ENCODE assay signal across 10 mouse cellular contexts in genomic region chr15:8781159-8782130, GRCm38 (mm10).
DNase-seq lines count a peak whose midpoint lies in the region; ATAC-seq lines count a peak whose summit lies in the region.
"Had no signal": no experiment of that assay in that cellular context is flagged by ENCODE, and none has a peak within 500 bp of the region (broad histone marks: within the 10 kb centered on the region; RNA-seq: fewer than 3 reads in every experiment).

No protein-coding gene starts in this region.

- no peak overlapping the region for H3K9ac ChIP-seq in forebrain, embryonic 15.5 days (replicated peaks)
- H3K9ac ChIP-seq in neural tube, embryonic 14.5 days (replicated peaks; ENCODE audit: low read depth, low read length): no peak overlapping the region
- H3K9ac ChIP-seq: embryonic facial prominence, embryonic 15.5 days had no signal

- no peak overlapping the region for H3K4me3 ChIP-seq in forebrain, embryonic 15.5 days
- no peak overlapping the region for H3K4me3 ChIP-seq in neural tube, embryonic 14.5 days (ENCODE audit: low read depth, low read length)
- H3K4me3 ChIP-seq in limb, embryonic 10.5 days: no peak overlapping the region
- H3K4me3 ChIP-seq: embryonic facial prominence, embryonic 15.5 days had no signal

- no peaks in the 10 kb centered on the region for H3K9me3 ChIP-seq in forebrain, embryonic 15.5 days
- H3K9me3 ChIP-seq in neural tube, embryonic 14.5 days (ENCODE audit: control insufficient read depth, low read length): no peaks in the 10 kb centered on the region
- H3K9me3 ChIP-seq in limb, embryonic 10.5 days (replicated peaks): no peaks in the 10 kb centered on the region
- H3K9me3 ChIP-seq: embryonic facial prominence, embryonic 15.5 days had no signal

- DNase-seq in frontal cortex, postnatal 25 days (ENCODE audit: low spot score in 2 of 2): no peak
- DNase-seq in left cerebral cortex, adult 18-20 months (ENCODE audit: low spot score in 2 of 2): peak; percentile 8 to 19
- no peak for DNase-seq in limb, embryonic 10.5 days (ENCODE audit: low spot score)
- no peak for DNase-seq in retina, embryonic 14.5 days (ENCODE audit: low spot score)
- DNase-seq: lung, adult 18-20 months had no signal

- ATAC-seq in frontal cortex, adult (ENCODE audit: low TSS enrichment): peak; percentile 41; the same call in 1 of the 2 replicates
- ATAC-seq in forebrain, embryonic 15.5 days (replicated peaks): peak; percentile 76
- ATAC-seq in neural tube, embryonic 14.5 days (ENCODE audit: low read depth): peak; percentile 89
- no peak for ATAC-seq in erythroid progenitor cell, adult 5-6 weeks (replicated peaks; ENCODE audit: low FRiP score, poor library complexity, severe bottlenecking)

- no peaks in the 10 kb centered on the region for H3K36me3 ChIP-seq in forebrain, embryonic 15.5 days
- no peaks in the 10 kb centered on the region for H3K36me3 ChIP-seq in neural tube, embryonic 14.5 days (ENCODE audit: control insufficient read depth, insufficient read depth, low read length)
- H3K36me3 ChIP-seq in limb, embryonic 10.5 days: no peaks in the 10 kb centered on the region
- H3K36me3 ChIP-seq: embryonic facial prominence, embryonic 15.5 days had no signal

- no peaks in the 10 kb centered on the region for H3K27me3 ChIP-seq in forebrain, embryonic 15.5 days
- H3K27me3 ChIP-seq in neural tube, embryonic 14.5 days (ENCODE audit: control insufficient read depth, insufficient read depth, low read length): no peaks in the 10 kb centered on the region
- no peaks in the 10 kb centered on the region for H3K27me3 ChIP-seq in limb, embryonic 10.5 days (ENCODE audit: low read depth, poor library complexity, severe bottlenecking)
- H3K27me3 ChIP-seq: embryonic facial prominence, embryonic 15.5 days had no signal

- WGBS in forebrain, embryonic 15.5 days: 30% methylated on average over 28 of the region's 28 CpGs
- 35% methylated on average over 28 of the region's 28 CpGs for WGBS in neural tube, embryonic 14.5 days
- WGBS in limb, embryonic 10.5 days: 91% methylated on average over 28 of the region's 28 CpGs

- H3K4me1 ChIP-seq in forebrain, embryonic 15.5 days: peaks cover 26% of the 10 kb centered on the region
- H3K4me1 ChIP-seq in neural tube, embryonic 14.5 days (ENCODE audit: control insufficient read depth, insufficient read depth, low read length): peaks cover 8% of the 10 kb centered on the region; the same call in 1 of the 2 replicates
- no peaks in the 10 kb centered on the region for H3K4me1 ChIP-seq in limb, embryonic 10.5 days

- H3K27ac ChIP-seq in forebrain, embryonic 15.5 days (replicated peaks): peak overlapping the region; percentile 83
- peak overlapping the region; percentile 72 for H3K27ac ChIP-seq in neural tube, embryonic 14.5 days (ENCODE audit: low read depth, low read length)
- no peak overlapping the region for H3K27ac ChIP-seq in limb, embryonic 10.5 days
- H3K27ac ChIP-seq: embryonic facial prominence, embryonic 15.5 days had no signal

- H3K4me2 ChIP-seq in forebrain, embryonic 15.5 days (replicated peaks): no peak overlapping the region
- no peak overlapping the region; the same call in 1 of the 2 replicates for H3K4me2 ChIP-seq in neural tube, embryonic 14.5 days (ENCODE audit: low read depth, low read length)
- H3K4me2 ChIP-seq: embryonic facial prominence, embryonic 15.5 days had no signal

Comparison
In these comparisons a context has a peak if more than half of its experiments do, and no peak if none do; other contexts are left out.
1. DNase-seq: peak in left cerebral cortex, adult 18-20 months (2 of 2); none in frontal cortex, postnatal 25 days (0 of 2), limb, embryonic 10.5 days (single experiment) and retina, embryonic 14.5 days (single experiment).